Mouse (Mus musculus) stomach, postnatal 0 days (tissue): ENCODE results near the gene Olfr1396. TPM values are rescaled to one million over a fixed set of nuclear protein-coding genes. Genes with fewer than 3 reads are reported as not detected.
"Not testable (repeated sequence)": the region's sequence is repeated elsewhere in the genome, so short reads cannot be mapped to it uniquely, and the experiment has no call there.

Source experiments
- ATAC-seq: fragments of 200-750 bp; cut with Nextera tagmentation; 2 replicates; pipeline ENCODE4 v1.8.0; 2017; ENCODE audit not compliant: low FRiP score, low TSS enrichment
- DNase-seq: peaks from one replicate; pipeline ENCODE4 v3.0.0-alpha.2; 2016; ENCODE audit warnings: low spot score
- H3K27ac ChIP-seq: fragments of 300-500 bp; sonication (generic); replicated peaks from 2 replicates; pipeline ENCODE4 v1.5.1; 2014; ENCODE audit warnings: mild to moderate bottlenecking, control low read depth
- H3K27me3 ChIP-seq: fragments of 300-500 bp; sonication (generic); 2 replicates; pipeline ENCODE4 v1.6.1; 2014; ENCODE audit warnings: low read length; ENCODE audit not compliant: control insufficient read depth, insufficient read depth
- H3K36me3 ChIP-seq: fragments of 300-500 bp; sonication (generic); 2 replicates; pipeline ENCODE4 v1.6.1; 2014; ENCODE audit warnings: low read length, mixed read lengths; ENCODE audit not compliant: control insufficient read depth, insufficient read depth
- H3K4me1 ChIP-seq: fragments of 300-500 bp; sonication (generic); replicated peaks from 2 replicates; pipeline ENCODE4 v1.6.1; 2014; ENCODE audit warnings: antibody characterized with exemption; ENCODE audit not compliant: control insufficient read depth, insufficient read depth
- H3K4me2 ChIP-seq: fragments of 300-500 bp; sonication (generic); replicated peaks from 2 replicates; pipeline ENCODE4 v1.6.1; 2014; ENCODE audit warnings: low read depth, mild to moderate bottlenecking, control low read depth, moderate library complexity
- H3K4me3 ChIP-seq: fragments of 300-500 bp; sonication (generic); 2 replicates; pipeline ENCODE4 v1.5.1; 2014; ENCODE audit warnings: low read depth, low read length, control low read depth
- H3K9ac ChIP-seq: fragments of 300-500 bp; sonication (generic); 2 replicates; pipeline ENCODE4 v1.6.1; 2014; ENCODE audit warnings: mild to moderate bottlenecking, low read length, control low read depth, mixed read lengths
- H3K9me3 ChIP-seq: fragments of 300-500 bp; sonication (generic); 2 replicates; pipeline ENCODE4 v1.6.1; 2016; ENCODE audit warnings: low read length; ENCODE audit not compliant: control insufficient read depth
- CTCF ChIP-seq: IDR thresholded peaks from 2 replicates; pipeline ENCODE4 v1.5.1; 2016; ENCODE audit warnings: antibody characterized with exemption, low read depth, mild to moderate bottlenecking, moderate library complexity
- EP300 ChIP-seq: optimal IDR thresholded peaks from 2 replicates; pipeline ENCODE3; 2016; ENCODE audit warnings: antibody characterized with exemption
- WGBS: fragments of 180-500 bp; shearing (Covaris S2); extraction: QIAGEN DNeasy Blood & Tissue Kit; methylation state at CpG from one replicate; pipeline ENCODE4 v1.1.7; 2014; 5-methylcytosine and 5-hydroxymethylcytosine counted together
- polyA plus RNA-seq: library from polyadenylated mRNA; unstranded; fragments of >200 nt; fragmentation: Nextera tagmentation; extraction: Ambion mirVana; gene quantifications from 2 replicates; pipeline ENCODE4 v1.2.1, GENCODE M21; 2015

Gene Olfr1396
- polyA plus RNA-seq, 1 experiment from 2014 or later, result 0.11 TPM

DNA sequence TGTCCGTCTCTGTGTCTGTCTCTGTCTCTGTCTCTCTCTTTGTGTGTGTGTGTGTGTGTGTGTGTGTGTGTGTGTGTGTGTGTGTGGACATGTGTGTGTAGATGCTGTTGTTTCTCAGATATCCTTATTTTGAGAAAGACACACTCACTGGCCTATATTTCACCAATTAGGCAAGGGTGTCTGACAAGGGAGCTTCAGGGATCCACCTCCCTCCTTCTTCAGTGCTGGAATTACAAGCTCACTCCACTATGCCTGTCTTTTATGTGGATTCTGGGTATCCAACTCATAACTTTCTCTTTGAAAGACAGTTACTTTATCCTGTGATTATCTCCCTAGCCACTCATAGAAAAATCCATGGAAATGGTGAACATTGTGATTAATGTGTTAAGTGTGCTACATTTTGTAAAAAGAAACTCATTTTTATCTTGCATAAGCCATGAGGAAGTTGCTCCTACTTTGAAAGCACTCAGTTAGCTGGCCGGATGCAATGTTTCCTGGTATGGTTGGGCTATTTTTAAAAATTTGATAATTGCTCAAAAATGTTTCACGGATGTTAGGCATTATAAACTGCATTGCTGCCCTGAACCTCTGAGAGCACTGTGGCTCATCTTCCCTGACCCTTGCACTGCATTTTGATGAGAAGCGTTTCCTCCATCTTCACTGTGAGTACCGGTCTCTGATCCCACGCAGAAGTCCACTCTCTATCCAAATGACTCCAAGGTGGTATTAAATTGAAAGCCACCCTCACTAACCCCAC is 38.5 kb downstream of the Olfr1396 start, which contains the start of gene Ifi47:
Ifi47 (plus strand) TSS at position 587 of the 757 bp plus-strand sequence.
- 59% methylated on average over 6 of the region's 6 CpGs for WGBS
- not testable (repeated sequence) for DNase-seq, H3K9ac ChIP-seq, H3K27ac ChIP-seq, H3K36me3 ChIP-seq, H3K4me2 ChIP-seq, ATAC-seq, H3K27me3 ChIP-seq, H3K4me1 ChIP-seq, H3K4me3 ChIP-seq, H3K9me3 ChIP-seq
- 0 out of 2 replicates have a peak, but pooled peaks have one; percentile 9 for TF ChIP-seq CTCF

DNA sequence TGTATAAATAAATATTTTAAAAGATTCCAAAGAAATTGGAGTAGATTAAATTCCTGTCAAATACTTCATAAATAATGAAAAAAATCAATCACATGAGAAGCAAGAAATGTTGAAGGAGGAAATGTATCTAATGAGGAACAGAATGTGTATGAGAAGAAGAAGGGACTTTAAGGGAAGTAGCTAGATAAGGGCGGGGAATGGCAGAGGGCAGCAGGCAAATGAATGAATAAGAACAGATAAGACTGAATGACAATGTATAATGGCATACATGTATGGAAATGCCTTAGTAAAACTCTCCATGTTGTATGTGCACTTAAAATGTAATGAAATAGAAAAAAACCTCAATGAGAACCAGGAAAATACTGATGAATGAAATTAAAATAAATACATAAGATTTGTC is 46.3 kb downstream of the Olfr1396 start:
- H3K9ac ChIP-seq, result no peak overlapping the region
- ATAC-seq, result no peak
- no peaks in the 10 kb centered on the region for H3K4me1 ChIP-seq
- no peaks in the 10 kb centered on the region for H3K27me3 ChIP-seq
- no peak overlapping the region for H3K4me3 ChIP-seq
- WGBS, result 78% methylated on average over 1 of the region's 1 CpGs
- no peaks in the 10 kb centered on the region for H3K9me3 ChIP-seq
- DNase-seq, result no peak
- TF ChIP-seq EP300 (no peak), CTCF (no peak)
- no peak overlapping the region for H3K27ac ChIP-seq
- no peaks in the 10 kb centered on the region for H3K36me3 ChIP-seq
- no peak overlapping the region for H3K4me2 ChIP-seq

DNA sequence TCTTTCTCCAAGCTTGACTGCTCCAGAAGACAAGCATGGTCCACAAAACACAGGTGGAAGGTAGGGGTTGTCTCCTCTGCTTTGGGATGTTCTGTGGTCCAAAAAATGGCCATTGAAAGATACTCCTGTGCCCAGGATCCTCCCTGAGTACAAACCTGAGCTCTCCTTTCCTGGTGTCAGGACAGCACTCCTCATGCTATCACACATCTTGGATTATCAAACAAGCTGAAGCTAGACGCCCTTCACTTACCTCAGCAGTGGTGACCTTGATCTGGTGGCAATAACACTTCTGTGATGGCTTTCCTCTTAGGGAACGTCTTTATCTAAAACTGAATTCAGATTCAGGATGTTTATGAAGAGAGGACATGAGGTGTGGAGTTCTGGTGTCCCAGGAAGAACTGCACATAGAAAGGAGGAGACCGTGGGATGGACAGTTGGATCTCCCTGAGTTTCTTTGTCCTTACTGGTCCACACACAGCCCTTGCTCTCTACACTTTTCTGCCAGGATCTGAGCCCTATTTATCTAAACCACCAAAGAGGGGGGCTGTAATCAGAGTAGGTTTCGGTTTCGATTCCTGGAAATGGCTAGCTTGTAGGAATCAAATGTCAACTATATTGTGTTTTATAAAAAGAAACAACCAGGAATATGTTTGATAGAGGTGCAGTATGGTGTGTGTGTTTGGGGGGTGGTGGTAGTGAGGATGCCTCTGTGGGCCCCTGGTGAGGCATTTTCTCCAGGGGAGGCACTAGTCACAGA is 50.8 kb downstream of the Olfr1396 start, which contains the start of gene Tgtp2:
Tgtp2 (minus strand) TSS at position 494 of the 757 bp plus-strand sequence.
- 62% methylated on average over 5 of the region's 5 CpGs for WGBS
- not testable (repeated sequence) for H3K9ac ChIP-seq, ATAC-seq, H3K36me3 ChIP-seq, H3K4me1 ChIP-seq, H3K4me3 ChIP-seq, H3K4me2 ChIP-seq, H3K9me3 ChIP-seq, H3K27ac ChIP-seq, H3K27me3 ChIP-seq, DNase-seq

DNA sequence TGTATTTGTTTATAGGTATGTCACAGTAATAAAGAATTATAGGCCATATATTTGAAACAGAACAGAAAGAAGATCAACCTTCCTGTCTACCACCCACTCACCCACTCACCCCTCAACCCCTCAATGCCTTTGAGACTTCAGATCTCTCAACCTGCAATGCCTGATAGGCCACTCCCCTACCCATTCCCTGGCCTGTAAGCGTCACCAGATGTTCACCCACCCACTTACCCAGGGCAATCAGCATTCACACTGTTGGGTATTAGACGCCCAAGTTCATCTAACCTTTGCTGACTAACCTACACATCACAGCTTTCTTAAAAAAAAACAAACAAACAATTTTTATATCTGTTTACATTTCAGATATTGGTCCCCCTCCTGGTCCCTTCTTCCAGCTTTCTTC is 52.8 kb downstream of the Olfr1396 start:
- H3K4me2 ChIP-seq, H3K4me3 ChIP-seq, H3K27ac ChIP-seq, H3K9me3 ChIP-seq, H3K36me3 ChIP-seq, DNase-seq, H3K27me3 ChIP-seq, H3K9ac ChIP-seq, H3K4me1 ChIP-seq, ATAC-seq: not testable (repeated sequence)
- WGBS, result 67% methylated on average over 1 of the region's 2 CpGs

DNA sequence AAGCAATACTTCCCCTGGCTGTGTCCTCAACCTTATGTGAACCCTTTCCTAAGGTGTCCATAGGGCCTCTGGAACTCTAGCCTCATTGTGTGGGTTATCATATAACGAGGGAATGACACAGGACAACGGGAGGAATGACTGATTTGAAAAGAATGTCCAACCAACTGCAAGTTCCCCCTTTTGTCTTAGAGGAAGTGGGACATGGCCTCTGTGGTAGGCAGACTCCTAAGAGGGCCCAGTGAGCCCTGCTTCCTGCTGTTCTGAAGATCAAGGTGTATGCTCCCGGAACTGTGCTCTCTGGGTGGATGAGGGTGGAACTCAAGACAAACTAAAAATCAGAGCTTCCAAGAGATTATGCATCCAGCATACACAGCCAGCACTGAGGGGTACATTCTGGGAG is 54.6 kb downstream of the Olfr1396 start:
- 50% methylated on average over 2 of the region's 3 CpGs for WGBS
- DNase-seq, H3K9me3 ChIP-seq, H3K36me3 ChIP-seq, H3K27me3 ChIP-seq, H3K4me3 ChIP-seq, H3K27ac ChIP-seq, H3K4me2 ChIP-seq, H3K4me1 ChIP-seq, ATAC-seq, H3K9ac ChIP-seq: not testable (repeated sequence)

Other genes starting within 250 kb of the Olfr1396 start
- 12.8 and 14.4 TPM in 2 replicates for gene Irgm1, start 243.2 kb downstream of the Olfr1396 start, polyA plus RNA-seq
- gene Gm5431, start 212.7 kb downstream of the Olfr1396 start, polyA plus RNA-seq, result 0.22 and 0.33 TPM in 2 replicates
- 4.3 and 4.7 TPM in 2 replicates for gene Psme2b, start 168.7 kb downstream of the Olfr1396 start, polyA plus RNA-seq
- gene Olfr56, start 136.0 kb downstream of the Olfr1396 start, polyA plus RNA-seq, result 0.15 and 0.16 TPM in 2 replicates
- 0.34 and 0.48 TPM in 2 replicates for gene 9930111J21Rik1, start 135.5 kb downstream of the Olfr1396 start, polyA plus RNA-seq
- 0.01 TPM in 1 of 2 replicates, not detected in the other for gene Gm12185, start 122.6 kb downstream of the Olfr1396 start, polyA plus RNA-seq
- gene Tgtp1, start 120.7 kb downstream of the Olfr1396 start, polyA plus RNA-seq, result 3.0 and 3.6 TPM in 2 replicates
- gene 9930111J21Rik2, start 63.6 kb downstream of the Olfr1396 start, polyA plus RNA-seq, result 0.40 and 0.46 TPM in 2 replicates
- 0.69 and 1.2 TPM in 2 replicates for gene Tgtp2, start 50.7 kb downstream of the Olfr1396 start, polyA plus RNA-seq
- 10.1 and 12.7 TPM in 2 replicates for gene Ifi47, start 38.3 kb downstream of the Olfr1396 start, polyA plus RNA-seq
- gene Olfr1395, start 27.4 kb upstream of the Olfr1396 start, polyA plus RNA-seq, result not detected in 2 replicates
- gene Olfr1394, start 39.5 kb upstream of the Olfr1396 start, polyA plus RNA-seq, result not detected in 2 replicates
- 0.31 and 0.44 TPM in 2 replicates for gene Btnl9, start 72.3 kb upstream of the Olfr1396 start, polyA plus RNA-seq
- 9.9 and 10.0 TPM in 2 replicates for gene Zfp62, start 88.4 kb upstream of the Olfr1396 start, polyA plus RNA-seq
- gene Mgat1, start 129.3 kb upstream of the Olfr1396 start, polyA plus RNA-seq, result 42.7 and 43.4 TPM in 2 replicates
- not detected in 2 replicates for gene Olfr1393, start 163.4 kb upstream of the Olfr1396 start, polyA plus RNA-seq
- gene Olfr1392, start 170.4 kb upstream of the Olfr1396 start, polyA plus RNA-seq, result 0.10 TPM in 1 of 2 replicates, not detected in the other
- not detected in 2 replicates for gene Olfr10, start 189.9 kb upstream of the Olfr1396 start, polyA plus RNA-seq
- gene Olfr1391, start 207.9 kb upstream of the Olfr1396 start, polyA plus RNA-seq, result not detected in 2 replicates
- gene Olfr1390, start 220.3 kb upstream of the Olfr1396 start, polyA plus RNA-seq, result not detected in 2 replicates